Mouse (Mus musculus) fibroblast of lung, adult 2 months (primary cell): ENCODE data around the gene Avil.

ENCODE experiments used
- DNase-seq: peaks from one replicate; pipeline ENCODE4 v3.0.0-alpha.2; 2011; ENCODE audit warnings: low read depth

The Avil gene

DNA sequence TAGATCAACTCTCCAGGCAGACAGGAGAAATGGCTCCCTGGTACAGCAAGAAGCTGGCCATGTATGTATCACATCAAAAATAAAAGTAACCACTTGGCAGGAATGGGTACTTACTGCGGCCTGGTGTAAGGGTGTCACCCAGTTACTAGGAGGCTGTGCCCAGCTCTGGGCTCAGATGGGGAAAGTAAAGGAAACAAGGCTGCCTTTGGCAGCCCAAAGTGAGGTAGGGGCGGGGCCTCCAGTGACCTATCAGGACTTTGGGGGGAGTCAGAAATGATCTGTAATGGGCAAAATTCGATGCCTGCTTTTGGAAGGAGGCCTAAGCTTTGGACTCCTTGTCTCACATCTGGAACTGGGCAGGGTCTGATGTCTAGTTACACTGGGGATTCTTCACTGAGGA is 18.8 kb upstream of the Avil start:
- no peak for DNase-seq

- no peak for DNase-seq
Observed at GRCm38 (mm10) chr10:126983193-126983725, 17.2 kb upstream of the Avil start.

GRCm38 (mm10) chr10:126984189-126985004 is 16.1 kb upstream of the Avil start:
- DNase-seq: no peak

DNA sequence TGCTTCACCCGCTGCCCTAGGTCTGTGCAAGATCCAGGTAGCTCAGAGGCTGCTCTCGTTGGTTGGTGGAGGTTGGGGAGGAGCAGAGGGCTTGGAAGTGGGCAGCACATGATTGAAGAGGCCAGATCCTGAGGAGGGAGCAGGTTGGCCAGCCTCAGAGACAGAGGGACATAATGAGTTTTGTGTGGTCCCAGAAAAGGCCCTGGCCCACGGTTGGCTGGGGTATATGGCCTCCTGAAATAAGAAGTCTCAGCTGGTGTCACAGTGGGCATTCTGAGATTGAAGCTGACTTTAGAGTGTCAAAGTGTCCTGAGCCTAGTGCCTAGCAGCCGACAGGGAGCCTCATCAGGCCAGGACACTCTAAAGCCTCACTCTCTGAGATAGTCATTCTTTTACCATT is 15.4 kb upstream of the Avil start:
- no peak for DNase-seq

DNA sequence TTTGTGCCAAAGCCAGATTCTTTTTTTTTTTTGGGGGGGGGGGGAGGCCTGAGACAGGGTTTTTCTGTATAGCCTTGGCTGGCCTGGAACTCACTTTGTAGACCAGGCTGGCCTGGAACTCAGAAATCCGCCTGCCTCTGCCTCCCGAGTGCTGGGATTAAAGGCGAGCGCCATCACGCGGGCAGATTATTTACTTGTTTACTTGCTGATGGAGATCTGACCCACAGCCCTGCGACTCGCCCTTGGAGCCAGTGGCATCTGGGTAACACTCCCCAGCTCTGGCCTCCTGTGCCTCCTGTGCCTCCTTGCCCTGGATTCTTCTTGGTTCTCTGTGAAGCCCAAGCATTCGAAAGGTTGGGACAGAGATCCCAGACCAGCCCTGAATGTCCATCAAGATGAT is 14.9 kb upstream of the Avil start:
- DNase-seq: no peak

DNA sequence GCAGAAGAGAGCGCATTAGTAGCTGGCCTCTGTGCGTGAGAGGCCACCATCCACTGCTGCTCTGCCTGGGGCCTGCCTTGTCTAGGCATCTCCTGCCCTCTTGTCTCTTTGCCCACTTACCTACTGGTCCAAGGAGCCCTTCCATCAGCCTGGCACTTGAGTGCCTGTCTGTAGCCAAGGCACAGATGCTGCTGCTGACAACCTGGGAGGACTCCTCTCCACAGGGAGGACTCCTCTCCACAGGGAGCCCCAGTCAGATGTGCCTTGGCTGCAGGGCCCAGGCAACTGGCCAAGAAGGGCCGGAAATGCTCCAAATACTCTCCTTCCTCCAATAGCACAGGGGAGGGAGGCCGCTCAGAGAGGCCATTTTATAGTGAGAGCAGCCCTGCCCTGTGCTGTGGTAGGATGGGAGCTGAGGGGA is 14.0 kb upstream of the Avil start:
- no peak for DNase-seq

DNA sequence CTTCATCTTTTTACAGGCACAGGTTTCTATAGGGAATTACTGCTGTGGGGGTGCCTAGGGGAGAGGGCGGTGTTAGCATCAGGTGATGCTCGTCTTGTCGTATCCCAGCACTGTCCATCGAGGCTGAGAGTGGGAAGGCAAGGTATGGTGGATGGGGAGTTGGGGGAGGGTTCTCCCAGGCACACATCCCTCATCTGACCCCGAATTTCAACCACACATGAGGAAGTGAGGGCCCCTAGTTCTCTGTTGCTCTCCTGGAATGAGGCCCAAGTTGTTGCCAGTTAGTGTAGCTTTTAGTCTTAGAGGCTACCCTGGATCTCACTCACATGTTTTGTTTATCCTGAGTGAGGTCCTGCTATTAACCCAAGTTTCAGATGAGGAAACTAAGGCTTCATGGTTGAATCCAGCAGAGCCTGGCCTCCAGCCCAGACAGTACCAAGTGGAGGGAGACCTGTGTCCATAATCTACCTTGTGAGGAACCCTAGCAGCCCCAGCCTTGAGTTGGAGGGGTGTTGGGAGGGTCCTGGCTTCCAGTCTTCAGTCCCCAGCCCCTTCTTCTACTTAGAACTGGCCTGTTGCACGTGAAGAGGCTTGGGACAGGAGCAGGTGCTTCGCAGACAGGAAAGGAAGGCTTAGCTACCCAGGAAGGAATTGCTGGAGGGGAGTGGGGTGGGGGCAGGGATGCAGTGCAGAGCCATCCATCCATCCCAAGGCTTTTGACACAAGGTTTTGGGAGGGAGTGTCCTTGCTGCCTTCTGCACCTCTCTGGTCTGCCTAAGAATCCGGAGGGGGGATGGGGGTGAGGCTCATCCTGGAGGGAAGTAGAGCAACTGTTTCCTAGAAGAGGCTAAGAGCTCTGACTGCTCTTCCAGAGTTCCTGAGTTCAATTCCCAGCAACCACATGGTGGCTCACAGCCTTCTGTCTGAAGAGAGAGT is 13.1 kb upstream of the Avil start:
- no peak for DNase-seq

- no peak for DNase-seq
Observed at GRCm38 (mm10) chr10:126988513-126989165, 11.9 kb upstream of the Avil start.

GRCm38 (mm10) chr10:126990313-126991056 is 10.0 kb upstream of the Avil start:
- peak; percentile 61 for DNase-seq

DNA sequence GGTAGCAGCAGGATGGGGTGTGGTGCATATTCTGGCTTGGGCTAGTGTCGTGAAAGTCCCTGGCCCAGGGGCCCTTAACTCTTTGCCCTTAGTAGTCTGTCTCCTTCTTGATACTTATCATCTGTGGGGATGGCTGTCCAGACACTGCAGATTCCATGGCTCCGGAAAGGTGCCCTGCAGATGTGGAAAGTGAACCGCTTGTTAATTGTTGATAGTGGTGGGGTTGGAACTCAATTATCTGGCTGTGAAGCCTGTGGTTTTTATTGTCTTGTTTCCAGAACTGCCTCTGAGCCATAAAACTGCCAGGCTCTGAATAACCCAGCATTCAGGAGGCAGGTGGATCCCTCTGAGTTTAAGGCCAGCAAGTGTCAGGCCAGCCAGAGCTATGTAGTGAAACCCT is 8.8 kb upstream of the Avil start:
- no peak for DNase-seq

DNA sequence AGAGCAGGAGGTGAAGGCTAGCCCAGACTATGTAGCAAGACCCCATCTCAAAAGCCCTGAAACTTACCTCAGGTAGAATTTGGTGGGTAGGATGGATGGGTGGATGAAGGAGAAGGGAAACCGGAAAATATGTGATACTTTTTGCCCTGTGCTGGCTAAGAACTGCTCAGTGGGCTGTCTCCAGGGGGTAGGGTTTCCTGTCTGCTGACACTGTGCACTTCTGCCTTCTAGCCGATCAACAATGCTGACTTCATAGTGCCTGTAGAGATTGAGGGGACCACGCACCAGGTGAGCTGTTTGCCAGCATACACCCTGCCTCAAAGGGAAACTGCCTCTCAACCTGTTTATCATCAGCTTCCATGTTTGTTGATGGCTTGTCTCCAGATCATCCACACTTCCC is 6.9 kb upstream of the Avil start:
- DNase-seq: no peak

- DNase-seq: no peak
Observed at GRCm38 (mm10) chr10:126997340-126998113, 3.0 kb upstream of the Avil start.

DNA sequence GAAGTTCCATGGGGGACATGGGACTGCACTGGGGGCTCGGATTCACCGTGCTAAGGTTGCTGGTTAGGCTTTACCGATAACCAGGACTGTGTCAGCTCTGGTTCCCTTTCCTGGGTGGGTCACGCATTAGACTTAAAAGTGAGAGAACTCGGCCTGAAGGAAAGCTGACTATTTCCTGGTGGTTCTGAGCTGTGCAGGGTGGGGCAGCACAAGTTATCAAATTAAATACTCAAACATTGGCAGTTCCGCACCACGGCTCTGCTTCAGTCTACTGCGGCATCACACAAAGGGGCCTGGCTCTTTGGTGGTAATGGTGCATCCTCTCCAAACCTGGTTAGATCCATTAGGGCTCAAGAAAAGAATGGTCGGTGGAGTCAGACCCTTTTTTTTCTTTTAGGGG is 788 bp downstream of the Avil start:
- no peak for DNase-seq

DNA sequence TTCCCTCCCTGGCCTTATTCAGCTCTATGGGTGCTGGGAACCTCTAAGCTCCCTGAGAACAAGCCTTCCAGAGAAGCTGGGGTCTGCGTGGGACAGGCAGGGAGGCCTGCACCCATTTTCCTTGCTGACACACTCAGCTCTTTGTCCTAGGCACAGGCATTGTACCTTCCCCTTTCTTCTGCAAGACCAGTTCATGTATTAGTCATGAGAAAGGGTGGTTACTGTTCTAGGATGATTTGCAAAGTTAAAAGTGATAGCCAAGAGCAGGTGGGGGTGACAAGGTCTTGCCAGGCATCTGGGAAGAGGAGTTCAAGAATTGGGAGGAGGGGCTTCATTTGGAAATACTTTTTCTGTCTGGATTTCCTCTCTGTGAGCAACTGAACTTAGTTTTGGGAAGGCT is 1.5 kb downstream of the Avil start:
- no peak for DNase-seq

- DNase-seq: no peak
Observed at GRCm38 (mm10) chr10:127002765-127003164, 2.3 kb downstream of the Avil start.

DNA sequence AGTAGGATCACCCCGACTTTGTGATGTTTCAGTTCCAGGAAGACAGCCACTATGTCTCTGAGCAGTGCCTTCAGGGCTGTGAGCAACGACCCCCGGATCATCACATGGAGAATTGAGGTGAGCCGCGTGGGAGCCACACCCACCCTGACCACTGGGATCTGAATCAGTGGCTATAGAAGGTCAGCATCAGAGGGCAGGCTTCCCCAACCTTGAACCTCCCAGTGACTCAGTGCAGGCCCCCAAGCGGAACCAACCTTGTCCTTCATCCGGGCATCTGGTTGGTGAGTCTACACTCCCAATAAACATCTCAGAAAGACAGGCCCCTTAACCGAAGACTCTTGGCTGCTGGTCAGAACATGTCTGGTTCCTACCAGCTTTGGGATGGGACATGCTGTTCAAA is 2.8 kb downstream of the Avil start:
- DNase-seq: no peak

DNA sequence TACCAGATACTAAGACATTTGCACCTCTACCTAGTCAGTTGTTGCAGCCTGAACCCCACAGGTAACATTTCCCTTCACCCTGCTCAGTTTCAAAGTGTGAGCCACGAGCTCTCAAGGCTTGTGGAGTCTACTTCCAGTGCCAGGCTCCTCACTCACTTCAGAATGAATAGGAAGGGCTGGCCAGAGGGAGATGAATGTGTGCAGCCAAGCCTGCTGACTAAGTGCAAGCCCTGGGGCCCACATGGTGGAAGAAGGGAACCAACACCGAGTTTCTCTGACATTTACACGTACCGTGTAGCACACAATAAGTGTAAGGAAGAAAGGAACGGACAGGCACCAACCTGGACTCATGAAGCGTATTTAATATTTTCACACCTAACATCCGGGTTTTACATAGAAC is 3.3 kb downstream of the Avil start:
- no peak for DNase-seq

DNA sequence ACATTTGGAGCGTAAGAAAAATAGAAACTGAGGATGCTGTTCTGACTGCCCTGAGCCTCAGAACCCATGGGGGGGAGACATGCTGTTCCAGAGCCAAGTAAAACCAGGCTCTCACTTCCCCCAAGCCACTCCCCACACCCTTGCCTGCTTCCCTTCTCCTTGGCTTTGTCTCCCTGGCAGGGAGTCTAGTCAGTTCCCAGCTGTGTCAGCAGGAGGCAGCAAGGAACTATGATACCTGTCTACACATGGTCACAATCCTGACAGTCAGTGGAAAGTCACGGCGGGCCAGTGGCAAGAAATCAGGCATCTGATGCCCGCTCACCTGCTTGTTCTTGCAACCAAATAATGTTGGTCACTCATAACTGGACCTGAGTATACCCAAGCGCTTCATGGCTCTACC is 16.0 kb downstream of the Avil start:
- DNase-seq: no peak

- no peak for DNase-seq
Observed at GRCm38 (mm10) chr10:127017071-127017470, 16.6 kb downstream of the Avil start.

DNA sequence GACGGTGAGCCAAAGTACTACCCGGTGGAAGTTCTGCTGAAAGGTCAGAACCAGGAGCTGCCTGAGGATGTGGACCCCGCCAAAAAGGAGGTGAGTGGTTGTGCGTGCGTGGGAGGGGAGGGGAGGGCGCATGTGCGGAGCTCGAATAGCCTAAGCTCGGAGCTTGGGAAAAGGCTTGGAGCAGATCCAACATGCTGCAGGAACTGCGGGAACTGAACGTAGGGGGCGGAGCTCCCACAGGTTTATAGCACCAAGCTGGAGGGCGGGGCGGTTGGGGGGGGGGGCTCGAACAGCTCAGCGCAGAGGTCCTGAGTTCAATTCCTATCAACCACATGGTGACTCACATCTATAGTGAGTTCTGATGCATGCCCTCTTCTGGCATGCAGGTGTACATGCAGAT is 17.9 kb downstream of the Avil start:
- no peak for DNase-seq
